Mouse (Mus musculus): ENCODE data around the gene Map3k4.

DNA sequence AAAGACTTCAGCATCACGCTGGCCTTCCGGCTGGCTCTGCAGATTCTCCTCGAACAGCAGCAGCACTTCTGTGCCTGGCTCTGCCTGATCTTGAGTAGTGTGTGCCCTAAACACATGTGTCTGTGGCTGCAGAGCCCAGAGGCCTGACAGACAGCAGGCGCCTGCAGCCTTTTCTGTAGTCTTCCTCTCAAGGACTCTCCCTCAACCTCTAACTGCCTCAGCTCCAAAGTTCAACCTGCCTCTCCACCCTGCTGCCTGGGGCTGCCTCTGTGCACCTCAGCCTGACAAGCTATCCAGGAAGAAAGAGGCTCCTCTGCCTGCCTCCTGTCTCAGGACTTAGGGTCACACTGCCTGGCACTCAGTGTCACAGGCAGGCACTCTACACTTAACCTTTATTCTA, 20.6 kb downstream of the Map3k4 start:
- no peak for TF ChIP-seq TCF12 (IDR thresholded peaks at IDR 0.05; ENCODE audit: insufficient read depth, poor library complexity, severe bottlenecking)
- no peak for TF ChIP-seq POLR2A (IDR thresholded peaks at IDR 0.05; ENCODE audit: insufficient read length, low read depth)
- no peak for TF ChIP-seq E2F4 (IDR thresholded peaks at IDR 0.05; ENCODE audit: insufficient read depth)
- TF ChIP-seq MYOG (IDR thresholded peaks at IDR 0.05; ENCODE audit: control insufficient read depth in 1 of 3, insufficient read depth in 1 of 3, insufficient read length in 2 of 3, low read depth in 2 of 3) = peak in 1 of 3 experiments; percentile 6

Measured in myocyte (in vitro differentiated cells).